Mouse (Mus musculus): ENCODE measurements at regions not wholly inside any gene's neighbourhood (a gene's known extent, or its start where the extent isn't known, plus 50 kb on each side); places are given as distances from the start of the nearest gene placed in this dataset.
"Not testable (repeated sequence)": the region's sequence is repeated elsewhere in the genome, so short reads cannot be mapped to it uniquely, and the experiment has no call there.

GRCm38 (mm10) chr13:4935940-4936339 is 327.0 kb upstream of the Akr1e1 start:
- no peak for DNase-seq (ENCODE audit: low spot score in 2 of 2)

GRCm38 (mm10) chr13:4939849-4940248 is 330.9 kb upstream of the Akr1e1 start:
- DNase-seq (ENCODE audit: low spot score in 2 of 2) = no peak

DNA sequence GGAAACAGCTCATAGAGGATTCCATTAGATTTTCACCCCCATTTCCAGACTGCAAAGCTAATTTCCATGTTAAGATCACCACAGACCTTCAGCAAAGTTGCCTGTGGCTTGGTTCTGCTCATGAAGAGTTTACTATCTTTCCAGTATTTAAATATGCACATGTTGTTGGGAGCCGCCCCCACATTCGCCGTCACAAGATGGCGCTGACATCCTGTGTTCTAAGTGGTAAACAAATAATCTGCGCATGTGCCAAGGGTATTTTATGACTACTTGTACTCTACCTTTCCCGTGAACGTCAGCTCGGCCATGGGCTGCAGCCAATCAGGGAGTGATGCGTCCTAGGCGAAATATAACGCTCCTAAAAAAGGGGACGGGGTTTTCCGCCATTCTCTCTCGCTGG is 333.5 kb upstream of the Akr1e1 start:
- DNase-seq (ENCODE audit: low spot score in 2 of 2) = peak; percentile 7 to 16

- no peak for DNase-seq (ENCODE audit: low spot score in 2 of 2)
These were observed 334.1 kb upstream of the Akr1e1 start for GRCm38 (mm10) chr13:4943046-4943445.

DNA sequence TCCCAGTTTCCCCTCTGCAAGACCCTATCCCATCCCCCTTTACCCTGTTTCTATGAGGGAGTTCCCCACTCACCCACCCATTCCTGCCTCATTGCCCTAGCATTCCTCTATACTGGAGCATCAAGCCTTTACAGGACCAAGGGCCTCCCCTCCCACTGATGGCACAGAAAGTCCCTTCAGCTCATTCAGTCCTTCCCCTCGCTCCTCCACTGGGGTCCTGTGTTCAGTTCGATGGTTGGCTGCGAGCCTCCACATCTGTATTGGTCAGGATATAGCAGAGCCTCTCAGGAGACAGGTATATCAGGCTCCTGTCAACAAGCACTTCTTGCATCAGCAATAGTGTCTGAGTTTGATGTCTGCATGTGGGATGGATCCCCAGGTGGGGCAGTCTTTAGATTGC is 346.4 kb upstream of the Akr1e1 start:
- no peak for DNase-seq (ENCODE audit: low spot score in 2 of 2)

- DNase-seq (ENCODE audit: low spot score in 2 of 2) = no peak
These were observed 355.9 kb upstream of the Akr1e1 start for GRCm38 (mm10) chr13:4964824-4965223.

GRCm38 (mm10) chr13:4970081-4970892 is 361.3 kb upstream of the Akr1e1 start:
- DNase-seq (ENCODE audit: low spot score in 2 of 2) = no peak

- DNase-seq (ENCODE audit: low spot score in 2 of 2) = no peak
These were observed 362.6 kb upstream of the Akr1e1 start for GRCm38 (mm10) chr13:4971472-4972067.

DNA sequence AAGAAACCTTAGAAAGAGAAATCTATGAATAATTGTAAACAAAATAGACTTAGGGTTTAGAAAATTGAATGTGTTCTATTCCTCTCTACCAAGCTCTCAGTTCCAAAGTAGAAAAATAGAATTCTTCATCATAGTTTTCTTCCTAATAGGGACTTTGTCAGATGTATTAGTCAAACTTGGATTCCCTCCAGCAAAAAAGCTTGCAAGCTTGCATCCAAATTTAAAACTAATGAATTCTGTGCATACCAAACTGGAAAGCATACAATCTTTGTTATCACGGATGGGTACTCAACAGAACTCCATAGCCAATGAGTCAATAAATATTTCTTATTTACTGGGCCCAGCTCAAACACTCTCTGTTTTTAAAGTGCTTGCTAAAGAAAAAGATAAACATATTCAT is 383.9 kb upstream of the Akr1e1 start:
- DNase-seq (ENCODE audit: low spot score in 2 of 2) = no peak

DNA sequence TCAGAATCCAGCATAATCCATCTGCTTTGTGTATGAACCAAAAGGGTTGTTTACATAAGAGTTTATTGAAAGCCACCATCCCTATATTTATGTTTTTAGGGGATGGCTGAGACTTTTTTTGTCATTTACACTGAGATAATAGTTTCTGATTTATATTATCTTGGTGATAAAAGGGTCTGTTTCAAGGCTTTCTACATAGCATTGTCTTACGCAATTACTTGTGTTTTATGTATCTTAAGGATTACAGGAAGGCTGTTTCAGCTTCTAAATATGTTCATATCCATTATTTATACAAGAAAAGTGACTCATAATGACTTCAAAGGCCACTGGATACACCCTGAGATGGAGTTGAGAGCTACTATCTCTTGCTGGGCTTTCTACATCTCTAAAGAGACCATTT is 399.3 kb upstream of the Akr1e1 start:
- no peak for DNase-seq (ENCODE audit: low spot score in 2 of 2)

DNA sequence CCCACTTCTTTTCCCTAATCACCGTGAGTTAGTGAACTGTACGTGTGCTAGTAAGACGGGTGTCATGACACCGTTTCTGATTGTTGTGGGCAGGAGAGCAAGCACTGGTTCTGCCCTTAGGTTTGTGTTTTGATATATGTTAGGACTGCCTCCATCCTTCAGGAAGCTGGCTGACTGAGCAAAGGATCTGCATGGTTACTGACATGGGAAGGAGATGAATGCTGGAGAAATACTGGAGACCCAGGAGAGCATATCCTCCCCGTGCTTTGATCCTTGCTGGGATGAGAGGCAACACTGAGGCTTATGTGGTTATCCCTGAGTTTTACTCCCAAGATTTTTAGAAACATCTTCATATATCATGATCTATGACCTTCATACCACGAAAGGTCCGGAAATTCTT is 413.5 kb upstream of the Akr1e1 start:
- no peak for DNase-seq (ENCODE audit: low spot score in 2 of 2)

DNA sequence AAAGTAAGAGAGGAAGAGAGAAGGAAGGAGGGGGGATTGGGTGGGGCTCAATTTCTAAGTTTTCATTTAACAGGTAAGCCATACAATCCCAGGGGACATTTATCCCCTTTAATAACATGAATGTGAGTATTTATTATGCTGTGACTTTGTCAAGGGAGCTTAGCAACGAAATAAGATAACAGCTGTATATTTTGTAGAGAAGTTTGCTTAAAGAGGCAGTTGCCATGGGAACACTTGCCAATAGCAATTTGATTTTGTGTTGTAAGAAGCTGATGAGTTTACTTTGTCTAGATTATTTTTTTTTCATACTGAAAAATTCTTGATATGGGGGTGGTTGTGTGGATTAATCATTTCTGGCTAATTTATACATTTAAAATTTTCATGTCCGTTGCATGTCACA is 450.9 kb upstream of the Akr1e1 start:
- DNase-seq (ENCODE audit: low spot score in 2 of 2) = no peak

DNA sequence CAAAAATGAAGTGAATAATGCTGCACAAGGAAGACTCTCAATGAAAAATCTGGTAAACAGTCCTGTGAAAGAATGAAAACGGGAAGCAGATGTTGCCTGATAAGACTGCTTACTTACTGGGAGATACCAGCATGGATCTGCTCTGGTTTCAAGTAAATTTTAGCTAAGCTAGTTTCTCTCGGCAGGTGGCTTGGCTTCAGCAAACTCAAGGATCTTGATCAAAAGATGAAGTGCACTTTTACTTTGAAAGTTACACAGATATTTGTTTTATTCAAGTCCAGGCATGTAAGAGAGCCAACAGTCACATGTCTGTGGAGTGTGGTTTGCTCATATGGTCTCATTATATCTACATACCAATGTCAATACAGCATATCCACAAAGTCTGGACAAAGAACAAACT is 451.5 kb upstream of the Akr1e1 start:
- no peak for DNase-seq (ENCODE audit: low spot score in 2 of 2)

GRCm38 (mm10) chr13:5107454-5107853 is 498.5 kb upstream of the Akr1e1 start:
- no peak for DNase-seq (ENCODE audit: low spot score in 2 of 2)

DNA sequence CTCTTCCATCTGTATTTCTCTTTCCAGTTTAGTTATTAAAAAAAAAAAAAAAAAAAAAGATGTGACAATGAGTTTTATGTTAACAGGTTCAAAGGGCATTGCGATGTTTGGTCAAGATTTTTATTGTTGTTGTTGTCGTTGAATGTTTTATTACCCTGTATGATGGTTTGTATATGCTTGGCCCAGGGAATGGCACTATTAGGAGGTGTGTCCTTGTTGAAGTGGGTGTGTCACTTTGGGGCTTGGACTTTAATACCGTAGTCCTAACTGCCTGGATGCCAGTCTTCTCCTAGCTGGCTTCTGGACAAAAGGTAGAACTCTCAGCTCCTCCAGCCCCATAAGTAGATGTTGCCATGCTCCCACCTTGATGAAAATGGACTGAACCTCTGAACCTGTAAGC is 545.9 kb upstream of the Akr1e1 start:
- DNase-seq (ENCODE audit: low spot score in 2 of 2) = no peak

DNA sequence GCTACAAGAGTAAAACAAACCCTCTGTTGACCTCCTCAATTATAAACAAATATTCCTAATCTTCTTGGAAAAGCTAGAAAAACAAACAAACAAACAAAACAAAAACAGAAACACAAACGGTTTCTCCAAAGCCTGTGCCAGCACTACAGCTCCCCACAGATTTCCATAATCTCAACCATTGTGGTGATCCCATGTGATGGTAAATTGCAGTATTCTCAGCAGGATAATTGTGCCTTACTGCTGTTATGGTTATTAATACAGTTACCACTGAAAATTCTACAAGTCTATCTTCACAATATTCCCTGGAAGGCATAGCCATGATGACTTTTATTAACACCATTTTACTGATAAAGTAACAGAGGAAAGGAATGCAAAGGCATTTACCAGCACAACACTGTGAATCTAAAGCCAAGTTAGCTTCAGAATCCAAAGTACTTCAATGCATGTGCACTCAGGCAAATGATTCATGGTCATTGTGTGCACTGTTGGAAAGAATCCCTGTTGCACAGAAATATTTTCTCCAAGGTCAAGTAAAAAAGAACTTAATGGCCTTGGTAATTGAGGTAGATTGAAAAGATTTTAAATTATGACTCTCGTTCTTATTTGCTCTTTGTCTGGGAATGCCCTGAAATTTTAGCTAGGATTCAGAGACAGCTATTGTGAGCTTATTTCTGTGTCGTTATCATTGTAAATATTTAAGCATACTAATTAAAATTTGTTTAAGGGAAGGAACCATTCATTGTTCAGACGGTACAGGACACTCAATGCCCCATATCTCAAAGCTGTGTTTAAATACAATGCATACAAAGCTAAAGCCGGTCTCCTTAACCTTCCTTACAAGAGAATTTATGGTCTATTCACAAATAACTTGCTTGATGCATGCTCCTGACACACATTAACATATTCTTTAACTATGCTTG is 551.1 kb upstream of the Akr1e1 start:
- DNase-seq (ENCODE audit: low spot score in 2 of 2) = no peak

GRCm38 (mm10) chr13:5166716-5167115 is 557.7 kb upstream of the Akr1e1 start:
- DNase-seq (ENCODE audit: low spot score in 2 of 2) = no peak

DNA sequence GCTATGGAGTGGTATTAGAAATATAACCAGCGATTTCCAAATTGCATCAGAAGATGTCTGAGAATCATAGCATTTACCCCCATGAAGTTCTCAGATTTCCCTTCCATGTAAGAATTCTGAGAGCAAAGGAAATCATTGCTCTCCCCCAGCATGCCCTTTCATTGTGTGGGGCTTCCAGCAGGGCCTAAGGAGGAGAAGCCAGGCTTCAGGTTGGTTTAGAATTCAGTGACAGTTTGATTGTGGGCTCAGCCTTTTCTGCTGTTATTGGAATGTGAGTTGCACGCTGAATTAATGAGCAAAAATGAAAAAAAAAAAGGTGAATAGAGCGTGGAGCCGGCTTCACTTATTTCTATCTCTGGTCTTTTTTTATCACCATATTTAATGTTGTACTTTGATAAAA is 570.0 kb upstream of the Akr1e1 start:
- DNase-seq (ENCODE audit: low spot score in 2 of 2) = no peak

- no peak for DNase-seq (ENCODE audit: low spot score in 2 of 2)
These were observed 570.6 kb upstream of the Akr1e1 start for GRCm38 (mm10) chr13:5179552-5179951.

GRCm38 (mm10) chr13:5185237-5185800 is 576.3 kb upstream of the Akr1e1 start:
- not testable (repeated sequence) for DNase-seq (ENCODE audit: low spot score in 2 of 2)

DNA sequence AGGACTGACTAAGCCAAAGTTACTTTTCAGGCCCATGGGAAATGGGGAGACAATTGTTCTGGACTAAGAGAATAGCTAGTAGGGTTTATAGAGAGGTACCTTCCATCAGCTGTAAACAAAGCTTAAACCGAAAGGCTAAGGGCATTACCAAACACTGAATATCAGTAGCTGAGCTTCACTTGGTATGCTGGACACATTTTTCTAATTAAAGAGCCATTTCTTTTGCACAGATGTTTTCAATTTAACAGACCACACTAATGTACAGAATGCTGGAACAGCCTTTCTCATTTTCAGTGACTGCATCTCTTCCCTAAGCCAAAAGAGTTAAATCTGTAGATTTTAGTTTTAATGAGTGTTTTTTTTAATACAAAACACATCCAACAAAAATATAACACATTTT is 593.8 kb upstream of the Akr1e1 start:
- DNase-seq (ENCODE audit: low spot score in 2 of 2) = no peak

GRCm38 (mm10) chr13:5204143-5204542 is 595.2 kb upstream of the Akr1e1 start:
- no peak for DNase-seq (ENCODE audit: low spot score in 2 of 2)
